Mouse (Mus musculus): ENCODE measurements at regions not wholly inside any gene's neighbourhood (a gene's known extent, or its start where the extent isn't known, plus 50 kb on each side); places are given as distances from the start of the nearest gene placed in this dataset.

MicroRNAs in the stretch of these regions (microRNA counts, 519-probe panel; counts per million panel counts)
- 2,017 counts per million, percentile 18 among the panel's probes with 10 or more counts for microRNA mmu-miR-101a

Small RNAs in the stretch of these regions (microRNA-seq; reads per million reads assigned to microRNA genes)
- 625 reads per million, percentile 75 among the genes with 10 or more reads in this experiment for gene Mir101a

Data from midbrain, embryonic 15.5 days (tissue).